Mouse (Mus musculus) lung, postnatal 0 days (tissue): ENCODE measurements around the gene Rnf39. TPM values are rescaled to one million over a fixed set of nuclear protein-coding genes. Genes with fewer than 3 reads are reported as not detected.
A peak's percentile ranks its signal among the peaks of the same experiment; 100 is the strongest.

Experiments
- ATAC-seq: fragments of 200-750 bp; cut with Nextera tagmentation; 2 replicates; pipeline ENCODE4 v1.8.0; 2017; ENCODE audit warnings: moderate library complexity
- DNase-seq: peaks from one replicate; pipeline ENCODE4 v3.0.0-alpha.2; 2016; ENCODE audit warnings: low spot score
- H3K27ac ChIP-seq: fragments of 300-500 bp; sonication (generic); 2 replicates; pipeline ENCODE4 v1.5.1; 2014; ENCODE audit warnings: antibody characterized with exemption, mild to moderate bottlenecking, low read length, mixed read lengths
- H3K27me3 ChIP-seq: fragments of 300-500 bp; sonication (generic); replicated peaks from 2 replicates; pipeline ENCODE4 v1.6.1; 2014; ENCODE audit warnings: low read length, mixed read lengths; ENCODE audit not compliant: insufficient read depth
- H3K36me3 ChIP-seq: fragments of 300-500 bp; sonication (generic); 2 replicates; pipeline ENCODE4 v1.6.1; 2014; ENCODE audit warnings: low read length, mixed read lengths; ENCODE audit not compliant: insufficient read depth
- H3K4me1 ChIP-seq: fragments of 300-500 bp; sonication (generic); 2 replicates; pipeline ENCODE4 v1.6.1; 2014; ENCODE audit warnings: antibody characterized with exemption, low read depth, low read length, mixed read lengths; ENCODE audit not compliant: insufficient read depth
- H3K4me2 ChIP-seq: fragments of 300-500 bp; sonication (generic); replicated peaks from 2 replicates; pipeline ENCODE4 v1.6.1; 2014; ENCODE audit warnings: low read depth, mild to moderate bottlenecking, low read length, moderate library complexity, mixed read lengths
- H3K4me3 ChIP-seq: fragments of 300-500 bp; sonication (generic); 2 replicates; pipeline ENCODE4 v1.5.1; 2014; ENCODE audit warnings: low read depth, low read length
- H3K9ac ChIP-seq: fragments of 300-500 bp; sonication (generic); replicated peaks from 2 replicates; pipeline ENCODE4 v1.6.1; 2014; ENCODE audit warnings: low read depth, mild to moderate bottlenecking
- H3K9me3 ChIP-seq: fragments of 300-500 bp; sonication (generic); 2 replicates; pipeline ENCODE4 v1.6.1; 2016; ENCODE audit warnings: low read length, mixed read lengths
- CTCF ChIP-seq: IDR thresholded peaks from 2 replicates; pipeline ENCODE4 v1.5.1; 2016; ENCODE audit warnings: antibody characterized with exemption, mild to moderate bottlenecking
- EP300 ChIP-seq: IDR thresholded peaks from 2 replicates; pipeline ENCODE4 v1.6.1; 2016; ENCODE audit warnings: antibody characterized with exemption, mild to moderate bottlenecking, control low read depth
- WGBS: fragments of 180-500 bp; shearing (Covaris S2); extraction: QIAGEN DNeasy Blood & Tissue Kit; methylation state at CpG from one replicate; pipeline ENCODE4 v1.1.7; 2014; 5-methylcytosine and 5-hydroxymethylcytosine counted together
- polyA plus RNA-seq: library from polyadenylated mRNA; unstranded; fragments of >200 nt; fragmentation: Nextera tagmentation; extraction: Ambion mirVana; gene quantifications from 2 replicates; pipeline ENCODE4 v1.2.1, GENCODE M21; 2015

Gene Rnf39
- polyA plus RNA-seq, 1 experiment from 2014 or later: 13.5 TPM

- no peak overlapping the region for H3K27ac ChIP-seq
- no peaks in the 10 kb centered on the region for H3K4me1 ChIP-seq
- H3K9me3 ChIP-seq: no peaks in the 10 kb centered on the region
- H3K36me3 ChIP-seq: no peaks in the 10 kb centered on the region
- WGBS: 79% methylated on average over 5 of the region's 5 CpGs
- H3K4me3 ChIP-seq: no peak overlapping the region
- TF ChIP-seq EP300: no peak
- no peak for TF ChIP-seq CTCF
- H3K9ac ChIP-seq: no peak overlapping the region
- DNase-seq: no peak
- no peaks in the 10 kb centered on the region for H3K27me3 ChIP-seq
- ATAC-seq: no peak
- H3K4me2 ChIP-seq: no peak overlapping the region
These were observed 42.7 kb upstream of the Rnf39 start for GRCm38 (mm10) chr17:36900001-36900400.

GRCm38 (mm10) chr17:36900691-36901090 lies 42.0 kb upstream of the Rnf39 start:
- TF ChIP-seq EP300 (no peak), CTCF (no peak)
- Histone ChIP-seq H3K27ac (no peak overlapping the region), H3K27me3 (no peaks in the 10 kb centered on the region), H3K4me2 (no peak overlapping the region), H3K36me3 (no peaks in the 10 kb centered on the region), H3K4me1 (no peaks in the 10 kb centered on the region), H3K9me3 (no peaks in the 10 kb centered on the region), H3K4me3 (no peak overlapping the region), H3K9ac (no peak overlapping the region)
- WGBS: 27% methylated on average over 1 of the region's 1 CpGs
- ATAC-seq: no peak
- peak; percentile 27 for DNase-seq

- H3K27ac ChIP-seq: no peak overlapping the region
- no peak overlapping the region for H3K4me2 ChIP-seq
- no peak for ATAC-seq
- DNase-seq: no peak
- no peaks in the 10 kb centered on the region for H3K4me1 ChIP-seq
- H3K4me3 ChIP-seq: no peak overlapping the region
- no peaks in the 10 kb centered on the region for H3K27me3 ChIP-seq
- H3K36me3 ChIP-seq: no peaks in the 10 kb centered on the region
- H3K9me3 ChIP-seq: no peaks in the 10 kb centered on the region
- H3K9ac ChIP-seq: no peak overlapping the region
- TF ChIP-seq EP300: no peak
- TF ChIP-seq CTCF: no peak
- 60% methylated on average over 3 of the region's 3 CpGs for WGBS
These were observed 39.1 kb upstream of the Rnf39 start for GRCm38 (mm10) chr17:36903651-36904050.

- H3K4me3 ChIP-seq: no peak overlapping the region
- no peak overlapping the region for H3K27ac ChIP-seq
- H3K9me3 ChIP-seq: no peaks in the 10 kb centered on the region
- H3K36me3 ChIP-seq: no peaks in the 10 kb centered on the region
- no peak overlapping the region for H3K9ac ChIP-seq
- H3K27me3 ChIP-seq: no peaks in the 10 kb centered on the region
- ATAC-seq (no peak; the same call in 1 of the 2 replicates), DNase-seq (peak; percentile 20)
- WGBS: 26% methylated on average over 1 of the region's 1 CpGs
- H3K4me1 ChIP-seq: no peaks in the 10 kb centered on the region
- H3K4me2 ChIP-seq: no peak overlapping the region
- TF ChIP-seq CTCF: no peak
- no peak for TF ChIP-seq EP300
These were observed 34.5 kb upstream of the Rnf39 start for GRCm38 (mm10) chr17:36908235-36908634.

- WGBS: 42% methylated on average over 4 of the region's 4 CpGs
- H3K27me3 ChIP-seq: no peaks in the 10 kb centered on the region
These were observed 32.9 kb upstream of the Rnf39 start for GRCm38 (mm10) chr17:36909802-36910201.

GRCm38 (mm10) chr17:36912031-36912430 lies 30.7 kb upstream of the Rnf39 start:
- Histone ChIP-seq H3K9ac (no peak overlapping the region), H3K4me1 (no peaks in the 10 kb centered on the region), H3K4me3 (no peak overlapping the region), H3K36me3 (no peaks in the 10 kb centered on the region), H3K9me3 (no peaks in the 10 kb centered on the region), H3K27ac (no peak overlapping the region), H3K4me2 (no peak overlapping the region), H3K27me3 (no peaks in the 10 kb centered on the region)
- no peak for DNase-seq
- TF ChIP-seq CTCF: no peak
- TF ChIP-seq EP300: no peak
- ATAC-seq: no peak
- 52% methylated on average over 2 of the region's 2 CpGs for WGBS

More at GRCm38 (mm10) chr17:36909802-36910201, 32.9 kb upstream of the Rnf39 start:
- Histone ChIP-seq H3K4me3 (no peak overlapping the region), H3K27ac (no peak overlapping the region), H3K4me2 (no peak overlapping the region), H3K4me1 (no peaks in the 10 kb centered on the region), H3K9ac (no peak overlapping the region), H3K36me3 (no peaks in the 10 kb centered on the region), H3K9me3 (no peaks in the 10 kb centered on the region)
- TF ChIP-seq EP300: no peak
- DNase-seq (no peak), ATAC-seq (no peak)

GRCm38 (mm10) chr17:36914108-36914507 lies 28.6 kb upstream of the Rnf39 start:
- Histone ChIP-seq H3K36me3 (no peaks in the 10 kb centered on the region), H3K4me1 (no peaks in the 10 kb centered on the region), H3K4me2 (no peak overlapping the region), H3K27ac (no peak overlapping the region), H3K27me3 (no peaks in the 10 kb centered on the region), H3K9ac (no peak overlapping the region), H3K4me3 (no peak overlapping the region), H3K9me3 (no peaks in the 10 kb centered on the region)
- ATAC-seq (no peak), DNase-seq (peak; percentile 87)
- 9% methylated on average over 2 of the region's 2 CpGs for WGBS
- TF ChIP-seq EP300 (no peak), CTCF (peak; percentile 84)
